Mouse (Mus musculus): ENCODE data around the gene Vmn1r16. TPM values are rescaled to one million over a fixed set of nuclear protein-coding genes. Genes with fewer than 3 reads are reported as not detected.
"Not testable (repeated sequence)": the region's sequence is repeated elsewhere in the genome, so short reads cannot be mapped to it uniquely, and the experiment has no call there.

Vmn1r16 gene
- not detected in 2 replicates for total RNA-seq (2017)

DNA sequence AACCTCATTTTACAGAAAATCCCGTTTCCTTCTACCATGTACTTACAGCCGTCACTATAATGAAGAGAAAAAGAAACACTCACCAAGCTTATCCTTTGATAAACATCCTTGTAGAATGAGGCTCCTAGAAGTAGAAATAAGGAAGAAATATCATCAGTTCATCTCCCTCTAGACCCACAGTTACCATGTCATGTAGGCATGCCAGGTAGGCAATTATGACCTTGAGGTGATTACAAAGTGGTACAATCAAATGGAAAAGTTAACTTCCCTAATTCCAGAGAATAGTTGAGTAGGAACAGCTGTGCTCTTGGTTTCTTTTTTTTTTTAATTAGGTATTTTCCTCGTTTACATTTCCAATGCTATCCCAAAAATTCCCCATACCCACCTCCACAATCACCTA is at the start of gene Vmn1r16:
Gene Vmn1r16 (minus strand): TSS at position 101 of the 400 bp plus-strand sequence.
- no peak for ATAC-seq (replicated peaks; ENCODE audit: low read depth, poor library complexity, severe bottlenecking)

DNA sequence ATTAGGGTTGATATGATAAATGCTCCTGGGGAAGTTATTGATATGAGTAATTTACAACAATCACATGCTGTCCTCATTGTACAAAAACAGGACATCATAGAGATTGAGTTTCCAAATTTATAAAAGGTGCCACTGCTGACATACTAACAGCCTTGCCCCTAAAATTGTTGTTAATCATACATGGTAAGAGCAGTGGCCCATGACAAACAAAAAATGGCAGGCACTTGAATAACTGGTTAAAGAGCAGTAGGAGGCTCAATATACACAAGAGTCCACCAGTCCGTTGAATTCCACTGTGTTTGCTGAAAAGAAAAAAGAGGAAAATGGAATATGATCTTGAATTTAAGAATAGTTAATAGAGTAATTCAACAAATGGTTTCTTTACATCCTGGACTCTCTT is 38.2 kb upstream of the Vmn1r16 start:
- no peak for ATAC-seq (replicated peaks; ENCODE audit: low read depth, poor library complexity, severe bottlenecking)

DNA sequence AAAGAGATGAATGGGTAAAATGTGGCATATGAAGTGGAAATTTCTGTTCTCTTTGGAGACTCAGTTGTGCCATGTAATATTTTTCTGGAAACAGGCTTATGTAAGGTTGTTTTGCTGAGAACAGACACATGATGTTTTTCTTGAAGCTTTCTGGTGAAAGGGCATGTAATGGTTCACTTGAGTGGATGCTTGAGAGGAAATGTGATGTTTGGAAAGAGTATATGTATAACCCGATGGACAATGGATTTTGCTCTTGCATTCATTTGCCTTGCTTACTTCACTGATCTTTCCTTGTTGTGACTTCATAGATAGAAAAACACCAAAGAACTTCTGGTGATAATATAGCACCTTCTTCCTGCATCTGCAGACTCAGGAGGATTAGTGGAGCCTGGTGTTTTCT is 36.6 kb upstream of the Vmn1r16 start:
- ATAC-seq (replicated peaks; ENCODE audit: low read depth, poor library complexity, severe bottlenecking): not testable (repeated sequence)

DNA sequence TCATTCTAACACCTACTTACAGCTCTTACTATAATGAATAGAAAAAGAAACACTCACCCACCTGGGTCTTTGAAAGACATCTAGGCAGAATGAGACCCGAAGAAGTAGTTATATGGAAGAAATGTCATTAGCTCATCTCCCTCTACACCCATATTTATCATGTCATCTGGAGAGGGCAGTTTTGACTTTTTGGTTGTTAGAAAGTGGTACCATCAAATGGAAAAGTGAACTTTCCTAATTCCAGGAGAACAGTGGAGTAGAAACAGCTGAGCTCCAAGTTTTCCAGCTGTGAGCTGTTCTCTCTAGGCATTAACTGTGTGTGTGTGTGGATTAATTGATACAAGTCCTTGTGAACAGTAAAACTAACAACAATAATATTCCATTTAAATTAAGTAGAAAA is 34.3 kb upstream of the Vmn1r16 start, which contains the start of gene Vmn1r17:
Gene Vmn1r17 (minus strand): TSS at position 101 of the 400 bp plus-strand sequence.
- ATAC-seq (replicated peaks; ENCODE audit: low read depth, poor library complexity, severe bottlenecking): no peak

DNA sequence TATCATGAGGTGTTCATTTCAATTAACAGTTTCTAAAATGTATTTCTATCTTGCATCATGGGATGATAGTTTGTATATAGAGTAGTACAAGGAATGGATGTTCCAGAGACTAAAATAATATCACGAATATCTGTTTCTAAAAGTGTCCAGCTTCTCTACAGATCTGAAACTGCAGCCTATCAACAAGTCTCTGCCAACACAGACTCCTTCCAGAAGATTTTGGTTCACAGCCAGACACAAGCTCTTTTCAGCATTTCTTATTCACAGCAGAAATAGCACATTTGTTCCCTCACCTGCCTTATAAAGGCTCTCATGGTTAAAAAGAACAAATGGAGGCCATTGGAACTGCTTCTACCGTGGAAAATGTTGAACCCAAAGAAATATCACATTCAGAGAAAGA is 27.6 kb upstream of the Vmn1r16 start:
- ATAC-seq (replicated peaks; ENCODE audit: low read depth, poor library complexity, severe bottlenecking): no peak

DNA sequence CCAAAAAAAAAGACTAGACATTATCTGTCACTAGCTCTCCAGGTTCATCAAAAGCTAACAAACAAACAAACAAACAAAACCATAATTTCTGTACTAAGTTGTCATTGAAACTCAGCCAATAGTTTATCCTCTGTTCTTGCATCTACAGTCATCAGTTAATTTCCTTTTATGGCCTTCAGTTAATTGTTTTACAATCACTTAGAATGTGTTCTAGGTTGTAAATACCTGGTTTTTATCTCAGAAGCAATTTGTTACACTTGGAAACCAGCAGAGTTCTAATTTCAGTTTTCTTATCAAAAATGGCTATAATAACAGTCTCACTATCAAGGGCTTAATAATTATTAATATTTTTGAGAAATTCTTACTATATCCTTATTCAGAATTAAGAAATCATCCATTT is 3.1 kb downstream of the Vmn1r16 start:
- ATAC-seq (replicated peaks; ENCODE audit: low read depth, poor library complexity, severe bottlenecking): no peak

DNA sequence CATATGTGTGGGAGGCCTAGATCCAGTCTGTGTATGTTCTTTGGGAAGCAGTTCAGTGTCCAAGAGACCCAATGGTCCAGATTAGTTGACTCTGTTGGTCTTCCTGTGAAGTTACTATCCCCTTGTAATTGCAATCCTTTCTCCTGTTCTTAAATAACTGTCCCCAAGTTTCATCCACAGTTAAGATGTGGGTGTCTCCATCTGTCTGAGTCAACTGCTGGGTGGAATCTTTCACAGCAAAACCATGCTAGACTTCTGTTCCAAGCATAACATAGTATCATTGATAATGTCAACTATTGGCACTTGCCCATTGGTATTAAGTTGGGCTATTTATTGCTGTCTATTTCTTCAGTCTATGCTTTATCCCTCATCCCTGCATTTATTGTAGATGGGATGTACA is 50.3 kb downstream of the Vmn1r16 start:
- no peak for ATAC-seq (replicated peaks; ENCODE audit: low read depth, poor library complexity, severe bottlenecking)

DNA sequence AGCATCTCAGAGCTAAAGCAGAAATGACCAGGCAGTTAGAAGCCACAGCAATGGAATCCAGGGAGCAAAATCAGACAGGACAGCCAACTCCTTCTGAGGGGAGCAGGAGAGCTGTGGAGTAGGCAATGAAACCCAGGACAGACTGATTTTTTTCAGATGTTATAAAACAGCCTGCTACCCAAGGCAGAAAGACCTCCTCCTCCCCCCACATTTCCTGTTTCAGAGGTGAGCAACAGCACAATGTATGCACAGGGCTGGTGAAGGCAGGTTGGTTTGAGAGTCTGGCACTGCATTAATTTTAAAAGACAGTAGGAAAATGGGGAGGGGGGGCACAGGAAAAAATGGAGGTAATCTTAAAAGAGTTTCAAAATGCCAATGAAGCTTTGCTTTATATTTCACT is 56.8 kb downstream of the Vmn1r16 start:
- ATAC-seq (replicated peaks; ENCODE audit: low read depth, poor library complexity, severe bottlenecking): no peak

DNA sequence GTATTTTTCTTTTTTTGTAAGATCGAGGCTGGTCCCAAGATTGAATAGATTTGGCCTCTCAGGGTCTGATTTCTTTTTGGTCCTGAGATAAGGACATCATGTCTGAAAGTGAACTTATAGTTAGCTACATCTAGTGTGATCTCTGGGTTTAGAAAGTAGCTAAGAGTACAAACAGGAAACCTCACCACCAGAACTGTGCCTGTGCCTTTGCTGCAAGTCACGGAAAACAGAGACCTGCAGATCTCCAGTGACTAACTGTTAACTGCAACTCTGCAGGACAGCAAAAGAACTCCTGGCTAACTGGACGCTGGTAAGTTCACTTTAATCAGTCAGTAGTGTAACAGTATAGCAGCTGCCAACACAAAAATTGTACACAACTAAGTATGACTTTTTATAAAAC is 57.4 kb downstream of the Vmn1r16 start:
- no peak for ATAC-seq (replicated peaks; ENCODE audit: low read depth, poor library complexity, severe bottlenecking)

Other genes starting within 250 kb of the Vmn1r16 start
- not detected in 2 replicates for gene Vmn1r10, start 220.0 kb downstream of the Vmn1r16 start, total RNA-seq (2017)
- gene Vmn1r11, start 196.0 kb downstream of the Vmn1r16 start, total RNA-seq (2017): not detected in 2 replicates
- not detected in 2 replicates for gene Vmn1r12, start 172.6 kb downstream of the Vmn1r16 start, total RNA-seq (2017)
- gene Vmn1r13, start 126.2 kb downstream of the Vmn1r16 start, total RNA-seq (2017): not detected in 2 replicates
- gene Vmn1r14, start 97.8 kb downstream of the Vmn1r16 start, total RNA-seq (2017): not detected in 2 replicates
- gene Vmn1r15, start 71.5 kb downstream of the Vmn1r16 start, total RNA-seq (2017): not detected in 2 replicates
- gene Vmn1r17, start 34.2 kb upstream of the Vmn1r16 start, total RNA-seq (2017): not detected in 2 replicates
- gene Vmn1r18, start 66.3 kb upstream of the Vmn1r16 start, total RNA-seq (2017): not detected in 2 replicates
- gene Vmn1r19, start 74.3 kb upstream of the Vmn1r16 start, total RNA-seq (2017): not detected in 2 replicates
- gene Vmn1r20, start 99.4 kb upstream of the Vmn1r16 start, total RNA-seq (2017): not detected in 2 replicates
- 25.0 and 32.1 TPM in 2 replicates for gene Ppm1k, start 206.0 kb upstream of the Vmn1r16 start, total RNA-seq (2017)